Comparison of ENCODE assay signal across 28 mouse cellular contexts in the genomic region with DNA sequence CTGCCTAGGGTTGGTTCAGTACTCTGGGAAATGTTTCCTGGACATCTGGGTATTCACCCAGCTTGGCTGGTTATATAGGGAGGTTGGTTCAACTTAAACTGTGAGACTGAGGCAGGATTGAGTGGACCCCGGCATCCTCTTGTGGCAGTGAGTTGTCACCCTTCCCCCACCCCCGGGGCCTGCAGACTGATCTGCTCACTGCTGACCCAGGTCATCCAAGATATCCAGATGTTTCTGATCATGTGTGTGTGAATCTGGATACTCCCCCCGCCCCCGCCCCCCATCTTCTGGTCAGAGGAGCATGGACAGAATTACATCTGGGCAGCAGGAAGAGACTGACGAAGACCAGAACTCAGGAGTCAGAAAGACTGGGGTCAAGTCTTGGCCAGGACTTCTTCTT. TPM values are rescaled to one million over a fixed set of nuclear protein-coding genes. Genes with fewer than 3 reads are reported as not detected.
DNase-seq lines count a peak whose midpoint lies in the region; ATAC-seq lines count a peak whose summit lies in the region.
"Had no signal": no experiment of that assay in that cellular context is flagged by ENCODE, and none has a peak within 500 bp of the region (broad histone marks: within the 10 kb centered on the region; RNA-seq: fewer than 3 reads in every experiment).

No protein-coding gene starts in this region.

- H3K4me2 ChIP-seq in embryonic facial prominence, embryonic 11.5 days (ENCODE audit: low read depth, low read length), result no peak overlapping the region
- H3K4me2 ChIP-seq in stomach, embryonic 15.5 days, result no peak overlapping the region
- H3K4me2 ChIP-seq: forebrain, embryonic 12.5 days; hindbrain, embryonic 15.5 days; liver, embryonic 13.5 days; lung, embryonic 14.5 days; midbrain, embryonic 13.5 days had no signal

- peak; percentile 58 for DNase-seq in kidney, postnatal 10 days
- no peak for DNase-seq in kidney, adult 18-20 months
- DNase-seq in embryo, embryonic 10.5 days (ENCODE audit: low spot score), result peak; percentile 52
- DNase-seq in embryonic facial prominence, embryonic 11.5 days (ENCODE audit: low spot score), result peak; percentile 59
- no peak for DNase-seq in heart, adult 11 months
- DNase-seq in left cerebral cortex, adult 18-20 months (ENCODE audit: low spot score in 2 of 2), result no peak
- DNase-seq in lung, postnatal 4 days, result no peak
- DNase-seq: adrenal gland, adult 8-10 months; B cell, adult 2 months; cerebellum, adult 11-12 months; cerebellum, postnatal 10 days; gastrocnemius, adult 2 months; heart, postnatal 4 days; kidney, adult 11 months; layer of hippocampus, postnatal 36 days; liver, embryonic 13.5 days; lung, embryonic 14.5 days; right cerebral cortex, postnatal 14 days; thymus, adult 18-20 months; thymus, postnatal 4 days had no signal

- no peaks in the 10 kb centered on the region for H3K36me3 ChIP-seq in embryonic facial prominence, embryonic 11.5 days (replicated peaks; ENCODE audit: control insufficient read depth, insufficient read depth, low read depth, low read length)
- H3K36me3 ChIP-seq in stomach, embryonic 15.5 days, result no peaks in the 10 kb centered on the region
- H3K36me3 ChIP-seq: forebrain, embryonic 12.5 days; G1E; heart, embryonic 10.5 days; hindbrain, embryonic 15.5 days; liver, embryonic 13.5 days; midbrain, embryonic 13.5 days had no signal

- 36% methylated on average over 5 of the region's 5 CpGs for WGBS in embryonic facial prominence, embryonic 11.5 days
- WGBS in stomach, embryonic 15.5 days, result 53% methylated on average over 5 of the region's 5 CpGs

- H3K4me1 ChIP-seq in embryonic facial prominence, embryonic 11.5 days (ENCODE audit: control insufficient read depth, insufficient read depth, low read length), result no peaks in the 10 kb centered on the region; the same call in 1 of the 2 replicates
- H3K4me1 ChIP-seq in stomach, embryonic 15.5 days, result no peaks in the 10 kb centered on the region

- H3K9me3 ChIP-seq in embryonic facial prominence, embryonic 11.5 days (replicated peaks; ENCODE audit: control insufficient read depth, low read length), result no peaks in the 10 kb centered on the region
- no peaks in the 10 kb centered on the region for H3K9me3 ChIP-seq in stomach, embryonic 15.5 days
- H3K9me3 ChIP-seq: forebrain, embryonic 12.5 days; G1E; heart, embryonic 10.5 days; hindbrain, embryonic 15.5 days; liver, embryonic 13.5 days; midbrain, embryonic 13.5 days had no signal

- H3K27ac ChIP-seq in embryonic facial prominence, embryonic 11.5 days (replicated peaks; ENCODE audit: low read depth, low read length), result no peak overlapping the region
- no peak overlapping the region for H3K27ac ChIP-seq in stomach, embryonic 15.5 days
- H3K27ac ChIP-seq: forebrain, embryonic 12.5 days; gastrocnemius, adult 2 months; heart, embryonic 10.5 days; hindbrain, embryonic 15.5 days; liver, embryonic 13.5 days; midbrain, embryonic 13.5 days had no signal

- H3K9ac ChIP-seq in embryonic facial prominence, embryonic 11.5 days (replicated peaks; ENCODE audit: low read length), result no peak overlapping the region
- no peak overlapping the region for H3K9ac ChIP-seq in stomach, embryonic 15.5 days
- H3K9ac ChIP-seq: forebrain, embryonic 12.5 days; hindbrain, embryonic 15.5 days; liver, embryonic 13.5 days; lung, embryonic 14.5 days; midbrain, embryonic 13.5 days had no signal

- ATAC-seq in embryonic facial prominence, embryonic 11.5 days (replicated peaks; ENCODE audit: insufficient number of reproducible peaks, low FRiP score, low TSS enrichment, low read depth), result 0 out of 2 replicates have a peak, but pooled peaks have one; percentile 44
- 0 out of 2 replicates have a peak, but pooled peaks have one; percentile 31 for ATAC-seq in stomach, embryonic 15.5 days (ENCODE audit: insufficient read depth, low FRiP score, low read depth)
- ATAC-seq: midbrain, embryonic 13.5 days had no signal

- H3K27me3 ChIP-seq in embryonic facial prominence, embryonic 11.5 days (ENCODE audit: control insufficient read depth, insufficient read depth, low read length), result no peaks in the 10 kb centered on the region
- H3K27me3 ChIP-seq in stomach, embryonic 15.5 days (replicated peaks), result no peaks in the 10 kb centered on the region
- H3K27me3 ChIP-seq: CH12.LX; forebrain, embryonic 12.5 days; hindbrain, embryonic 15.5 days; midbrain, embryonic 13.5 days had no signal

- no peak overlapping the region for H3K4me3 ChIP-seq in embryonic facial prominence, embryonic 11.5 days (ENCODE audit: low read depth, low read length)
- no peak overlapping the region for H3K4me3 ChIP-seq in stomach, embryonic 15.5 days (replicated peaks)
- H3K4me3 ChIP-seq: forebrain, embryonic 12.5 days; gastrocnemius, adult 2 months; heart, embryonic 10.5 days; hindbrain, embryonic 15.5 days; liver, embryonic 13.5 days; megakaryocyte, embryonic 14.5 days; midbrain, embryonic 13.5 days had no signal

RNA-seq across cellular contexts. Expression of gene Kcnn3, which starts 45.4 kb away (rescaled TPM):
- 0.91 and 1.1 TPM in 2 replicates for polyA plus RNA-seq in embryonic facial prominence, embryonic 11.5 days (2014; fragmentation: Nextera tagmentation; extraction: Ambion mirVana)
- polyA plus RNA-seq in stomach, embryonic 15.5 days (2015; fragmentation: Nextera tagmentation; extraction: Ambion mirVana), result 4.5 and 5.4 TPM in 2 replicates
- 10 to 100 TPM; 20.4 to 26.9 TPM for total RNA-seq in left cerebral cortex, adult 18-20 months (2021)
- total RNA-seq: CH12.LX had no signal
- polyA plus RNA-seq: G1E had no signal

Comparison
In these comparisons a context has a peak if more than half of its experiments do, and no peak if none do; other contexts are left out.
1. DNase-seq: peak in kidney, postnatal 10 days (single experiment), embryo, embryonic 10.5 days (single experiment) and embryonic facial prominence, embryonic 11.5 days (single experiment); none in kidney, adult 18-20 months (single experiment), heart, adult 11 months (single experiment), left cerebral cortex, adult 18-20 months (0 of 2) and lung, postnatal 4 days (0 of 2).